Mouse (Mus musculus) liver, embryonic 14.5 days (tissue): ENCODE results near the gene Vav1.

ENCODE experiments used
- CTCF ChIP-seq: IDR thresholded peaks from 2 replicates; pipeline ENCODE4 v1.5.1; 2016; ENCODE audit warnings: antibody characterized with exemption, low read depth, control low read depth
- EP300 ChIP-seq: IDR thresholded peaks from 2 replicates; pipeline ENCODE4 v1.6.1; 2016; ENCODE audit warnings: antibody characterized with exemption, low read depth

DNA sequence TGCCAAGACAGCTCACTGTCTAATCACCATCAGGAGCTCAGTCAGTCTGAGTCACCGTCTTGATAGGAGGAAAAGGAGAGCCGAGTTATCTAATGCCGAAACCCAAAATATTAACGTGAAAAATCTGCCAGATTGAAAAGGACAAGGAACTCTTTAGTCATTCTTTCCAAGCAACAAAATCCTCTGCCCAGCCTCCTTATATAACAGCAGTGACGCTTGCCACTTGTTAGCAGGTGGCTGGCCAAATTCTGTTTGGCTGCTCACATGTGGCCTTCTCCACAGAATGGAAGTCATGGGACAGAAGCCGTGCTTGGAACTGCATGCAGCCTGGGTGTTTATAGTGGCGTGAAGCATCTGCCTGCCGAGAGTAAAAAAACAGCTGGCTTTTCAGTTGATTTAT, 19.2 kb upstream of the Vav1 start:
- TF ChIP-seq CTCF: no peak
- TF ChIP-seq EP300: no peak
